Mouse (Mus musculus) A20 (cell line): ENCODE measurements at regions not wholly inside any gene's neighbourhood (a gene's known extent, or its start where the extent isn't known, plus 50 kb on each side); places are given as distances from the start of the nearest gene placed in this dataset.
"Not testable (repeated sequence)": the region's sequence is repeated elsewhere in the genome, so short reads cannot be mapped to it uniquely, and the experiment has no call there.

Experiments used
- DNase-seq: peaks from one replicate; pipeline ENCODE4 v3.0.0-alpha.2; 2011; ENCODE audit warnings: low read depth, low spot score

- DNase-seq: no peak
Observed at GRCm38 (mm10) chr15:8767624-8768571, 57.3 kb upstream of the Slc1a3 start.

GRCm38 (mm10) chr15:8766208-8766607, 55.6 kb upstream of the Slc1a3 start:
- not testable (repeated sequence) for DNase-seq

GRCm38 (mm10) chr15:8761741-8762271, 51.2 kb upstream of the Slc1a3 start:
- DNase-seq: no peak

- DNase-seq: no peak
Observed at GRCm38 (mm10) chr15:8761132-8761531, 50.6 kb upstream of the Slc1a3 start.
